Mouse (Mus musculus) gonadal fat pad, adult 2 months (tissue): ENCODE measurements around the gene Ppid. TPM values are rescaled to one million over a fixed set of nuclear protein-coding genes. Genes with fewer than 3 reads are reported as not detected.
"Not testable (repeated sequence)": the region's sequence is repeated elsewhere in the genome, so short reads cannot be mapped to it uniquely, and the experiment has no call there.

Experiments
- DNase-seq: peaks from one replicate; pipeline ENCODE4 v3.0.0-alpha.2; 2012; ENCODE audit warnings: low read depth
- polyA plus RNA-seq: library from polyadenylated mRNA; depleted of rRNA; stranded (reverse); fragments of >200 nt; gene quantifications from 2 replicates; pipeline ENCODE4 v1.2.3, GENCODE M21; 2012

Gene Ppid
- polyA plus RNA-seq, 1 experiment = 9.5 TPM

- DNase-seq = no peak
These were observed 18.7 kb upstream of the Ppid start for GRCm38 (mm10) chr3:79572399-79572798.

DNA sequence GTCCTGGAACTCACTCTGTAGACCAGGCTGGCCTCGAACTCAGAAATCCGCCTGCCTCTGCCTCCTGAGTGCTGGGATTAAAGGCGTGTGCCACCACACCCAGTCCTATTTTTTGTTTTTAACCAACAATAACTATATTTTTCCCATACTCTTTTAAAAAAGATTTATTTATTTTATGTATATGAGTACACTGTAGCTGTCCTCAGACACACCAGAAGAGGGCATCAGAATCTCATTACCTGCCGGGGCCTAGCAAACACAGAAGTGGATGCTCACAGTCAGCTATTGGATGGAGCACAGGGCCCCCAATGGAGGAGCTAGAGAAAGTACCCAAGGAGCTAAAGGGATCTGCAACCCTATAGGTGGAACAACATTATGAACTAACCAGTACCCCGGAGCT, 17.8 kb upstream of the Ppid start:
- not testable (repeated sequence) for DNase-seq

DNA sequence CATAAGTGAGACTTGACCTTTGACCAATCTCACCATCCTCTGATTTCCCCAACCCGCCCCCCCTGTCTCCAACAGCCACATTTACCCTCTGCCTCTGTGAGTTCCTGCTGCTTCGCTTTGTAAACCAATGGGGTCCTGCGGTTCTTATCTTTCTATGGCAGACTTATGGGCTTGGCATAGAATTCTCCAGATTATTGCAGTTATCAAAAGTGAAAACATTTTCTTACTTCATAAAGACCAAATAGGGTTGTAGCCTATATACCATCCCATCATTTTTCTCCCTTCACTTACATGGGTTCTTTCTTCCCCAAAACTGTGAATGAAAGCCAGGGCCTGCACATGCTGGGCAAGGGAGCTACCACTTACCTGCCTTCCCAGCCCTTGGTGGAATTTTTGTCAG, 16.8 kb upstream of the Ppid start:
- DNase-seq = no peak

DNA sequence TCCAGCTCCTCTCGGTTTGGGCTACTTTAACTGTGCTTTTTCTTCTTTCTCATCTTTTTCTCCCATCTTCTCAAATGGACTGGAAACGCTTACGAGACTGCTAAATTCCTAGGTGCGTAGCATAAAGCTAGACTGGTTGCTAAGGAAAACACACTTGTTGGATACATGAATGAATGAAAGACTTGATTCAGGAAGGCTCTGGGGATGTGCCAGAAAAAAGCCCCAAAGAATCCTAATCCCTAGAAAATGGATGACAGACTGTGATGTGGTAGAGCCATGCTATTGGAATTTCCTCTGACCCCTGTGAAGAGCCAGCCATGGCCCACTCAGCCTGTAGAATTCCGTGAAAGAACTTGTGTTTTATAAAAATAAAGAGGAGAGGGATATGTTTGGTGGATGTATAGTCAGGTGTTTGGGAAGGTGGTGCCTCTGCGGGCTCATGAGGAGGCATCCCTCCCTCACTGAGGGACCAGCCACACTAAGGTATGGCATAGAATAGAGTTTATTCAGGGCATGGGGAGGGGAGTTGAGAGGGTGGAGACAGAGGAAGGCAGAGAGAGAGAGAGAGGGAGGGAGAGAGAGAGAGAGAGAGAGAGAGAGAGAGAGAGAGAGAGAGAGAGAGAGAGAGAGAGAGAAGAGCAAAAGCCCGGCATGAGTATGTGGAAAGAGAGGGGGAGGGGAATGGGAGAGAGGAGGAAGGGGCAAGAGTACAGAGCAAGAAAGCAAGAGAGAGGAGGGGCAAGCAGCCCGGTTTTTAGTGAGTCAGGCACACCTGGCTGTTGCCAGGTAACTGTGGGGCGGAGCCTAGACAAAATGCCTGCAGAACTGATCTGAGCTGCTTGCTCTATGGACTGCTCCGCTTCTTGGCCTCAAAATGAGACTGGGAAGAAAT, 15.3 kb upstream of the Ppid start:
- no peak for DNase-seq

- DNase-seq = no peak
These were observed 14.7 kb upstream of the Ppid start for GRCm38 (mm10) chr3:79576468-79576816.

- DNase-seq = no peak
These were observed 14.3 kb upstream of the Ppid start for GRCm38 (mm10) chr3:79576865-79577264.

DNA sequence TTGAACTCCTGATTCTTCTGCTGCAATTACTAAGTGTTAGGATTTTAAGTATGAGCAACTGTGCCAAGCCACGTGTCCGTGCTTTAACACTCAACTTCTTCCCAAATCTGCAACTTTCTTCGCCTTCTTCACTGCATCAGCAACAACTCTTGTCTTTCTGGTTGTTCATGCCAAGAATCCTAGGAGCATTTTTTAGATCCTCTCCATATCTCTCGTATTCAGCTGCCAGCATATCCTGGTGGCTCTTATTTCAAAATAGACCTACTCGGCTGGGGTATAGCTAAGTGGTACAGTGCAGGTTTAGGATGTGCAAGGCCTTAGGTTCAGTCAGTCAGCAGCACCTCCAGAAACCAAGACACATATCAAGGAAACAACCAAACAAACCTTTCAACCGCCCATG, 13.5 kb upstream of the Ppid start:
- DNase-seq = no peak

GRCm38 (mm10) chr3:79578164-79578563, 13.0 kb upstream of the Ppid start:
- no peak for DNase-seq

DNA sequence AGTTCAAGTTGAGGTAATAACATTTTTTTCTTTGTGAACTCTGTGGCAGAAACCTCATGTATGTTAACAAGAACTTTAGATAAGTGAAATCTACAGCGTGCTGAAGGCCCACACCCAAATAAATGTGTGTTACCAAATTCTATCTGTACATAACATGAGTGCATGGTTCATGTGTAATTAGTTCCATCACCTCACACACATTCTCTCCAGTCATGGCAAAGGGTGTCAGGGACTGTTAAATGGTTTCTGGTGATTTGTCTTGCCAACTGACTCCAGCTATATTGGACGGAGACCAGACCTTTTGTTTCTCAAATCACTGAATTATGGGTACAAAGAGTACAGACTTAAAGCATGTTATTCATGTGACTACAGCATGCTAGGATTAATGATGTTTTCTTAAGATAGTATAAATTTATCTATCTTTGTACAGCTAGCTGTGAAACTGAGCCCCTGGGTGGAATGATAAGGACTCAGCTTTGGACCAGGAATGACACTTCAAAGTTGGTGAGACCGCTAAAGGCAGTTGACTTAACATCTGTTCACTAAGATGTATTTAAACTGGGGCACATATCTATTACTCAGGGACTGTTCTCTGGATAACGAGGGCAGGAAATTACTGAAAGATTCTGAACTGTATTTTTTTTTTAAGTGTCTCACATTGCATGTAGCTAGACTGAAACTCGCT, 11.1 kb upstream of the Ppid start:
- DNase-seq = no peak

DNA sequence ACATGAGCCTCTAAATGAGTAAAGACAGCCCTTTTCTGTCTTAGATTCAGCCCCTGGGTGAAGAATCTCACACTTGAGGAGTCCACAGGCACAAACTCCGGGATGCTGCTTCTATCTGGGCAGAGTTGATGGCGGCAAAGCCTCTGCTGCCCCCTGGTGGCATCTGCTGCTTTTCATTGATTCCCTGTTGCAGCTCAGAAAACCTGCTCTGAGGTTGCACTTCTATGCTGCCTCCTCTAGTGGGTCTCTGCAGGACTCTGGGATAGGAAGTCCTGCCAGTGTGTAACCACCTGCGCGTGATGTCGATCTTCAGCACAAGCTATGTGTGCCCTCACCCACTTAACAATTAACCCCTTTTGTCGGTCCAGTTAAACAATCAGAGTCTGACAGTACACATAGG, 4.3 kb upstream of the Ppid start:
- DNase-seq = no peak

GRCm38 (mm10) chr3:79589671-79590070, 1.5 kb upstream of the Ppid start:
- no peak for DNase-seq

- DNase-seq = no peak
These were observed 790 bp downstream of the Ppid start for GRCm38 (mm10) chr3:79591793-79592471.

DNA sequence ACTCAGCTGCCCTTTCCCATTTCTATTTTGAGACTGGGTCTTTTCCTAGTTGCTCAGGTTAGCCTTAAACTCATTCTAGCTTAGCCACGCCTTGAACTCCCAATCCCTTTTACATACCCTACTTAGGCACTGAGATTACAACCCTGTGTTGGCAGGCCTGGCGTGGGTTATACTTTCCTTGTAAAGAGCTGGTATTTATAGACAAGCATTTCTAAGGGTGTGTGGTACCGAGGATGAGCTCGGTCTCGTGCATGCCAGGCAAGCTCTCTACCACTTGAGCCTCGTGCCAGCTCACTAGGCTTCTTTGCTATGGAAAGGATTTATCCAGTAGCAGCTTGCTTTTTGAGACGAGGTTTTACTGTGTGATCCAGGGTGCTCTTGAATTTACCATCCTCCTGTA, 4.3 kb downstream of the Ppid start:
- DNase-seq = no peak

GRCm38 (mm10) chr3:79609886-79610285, 18.7 kb downstream of the Ppid start:
- no peak for DNase-seq

DNA sequence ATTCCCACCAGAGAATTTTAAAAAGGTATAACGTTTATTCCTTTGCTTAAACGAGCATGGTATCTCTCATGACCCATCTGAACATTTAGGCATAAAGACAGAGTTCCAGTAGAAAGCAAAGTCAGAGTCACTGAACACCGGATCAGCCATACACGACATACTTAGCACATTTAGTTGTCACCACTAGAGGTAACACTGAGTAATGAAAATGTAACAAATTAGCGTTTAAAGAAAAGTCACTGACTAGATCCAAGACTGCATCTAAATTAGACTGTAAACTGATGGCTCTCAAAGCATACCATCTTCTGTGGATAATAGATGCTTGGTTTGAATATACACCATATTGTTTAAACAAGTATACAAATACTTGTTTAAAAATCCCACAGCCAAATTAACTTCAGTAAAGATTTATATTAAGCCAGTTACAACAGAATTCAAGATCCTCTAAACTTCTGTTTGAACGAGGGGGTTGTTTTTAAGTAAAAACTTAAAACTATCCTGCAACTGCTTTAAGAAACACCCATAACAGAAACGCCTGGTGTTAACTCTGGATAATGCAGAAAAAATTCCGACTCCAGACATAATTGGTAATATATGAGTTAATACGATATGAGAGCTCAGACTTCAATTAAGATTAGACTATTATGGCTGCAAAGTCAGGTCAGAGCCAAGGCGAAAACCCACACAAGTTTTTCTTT, 36.5 kb downstream of the Ppid start:
- DNase-seq = peak; percentile 2

DNA sequence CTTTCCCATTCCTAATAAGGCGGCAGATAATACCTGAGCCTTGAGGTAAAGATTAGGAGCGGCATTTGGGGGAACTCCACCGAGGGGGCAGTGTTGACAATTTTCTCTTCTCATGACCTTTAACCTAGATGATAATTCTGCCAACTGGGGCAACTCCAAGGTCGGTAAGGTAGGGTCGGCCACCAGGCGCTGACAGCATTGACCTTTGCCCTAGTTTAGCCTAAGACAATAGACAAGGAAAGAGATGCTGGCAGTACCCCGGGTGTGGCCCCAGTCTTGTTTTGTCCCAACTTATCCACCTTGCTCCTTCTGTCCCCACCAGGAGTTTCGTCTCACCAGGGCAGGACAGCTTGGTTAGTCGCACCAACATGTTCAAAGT, 37.0 kb downstream of the Ppid start:
- peak; percentile 28 for DNase-seq

- peak; percentile 99 for DNase-seq
These were observed 37.6 kb downstream of the Ppid start, which contains the start of gene 4930579G24Rik for GRCm38 (mm10) chr3:79628561-79629415. 4930579G24Rik (plus strand) TSS chr3:79629079.

DNA sequence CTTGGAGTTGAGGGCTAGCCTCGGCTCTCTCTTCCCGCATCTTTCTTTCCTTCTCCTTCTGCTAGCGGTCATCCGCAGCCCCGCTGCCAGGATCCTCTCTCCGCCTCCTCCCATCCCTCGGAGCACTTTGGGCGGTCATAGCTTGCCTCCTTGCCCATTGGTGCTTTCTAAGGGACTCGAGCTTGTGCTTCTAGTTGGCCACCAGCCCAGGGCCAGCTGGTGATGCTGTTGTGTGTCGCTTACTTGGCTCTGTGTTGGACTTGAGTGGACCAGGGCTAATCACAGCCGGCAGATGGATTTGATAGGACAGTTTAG, 38.2 kb downstream of the Ppid start, which contains the start of gene Etfdh:
Gene Etfdh, minus strand, starts transcription at position 85 of the 315 bp plus-strand sequence.
- peak; percentile 4 for DNase-seq

- no peak for DNase-seq
These were observed 61.0 kb downstream of the Ppid start for GRCm38 (mm10) chr3:79652129-79652528.
